Mouse (Mus musculus) ovary, adult 18-20 months (tissue): ENCODE results near the gene Gm13101.
"Not testable (repeated sequence)": the region's sequence is repeated elsewhere in the genome, so short reads cannot be mapped to it uniquely, and the experiment has no call there.

Source experiments
- DNase-seq: peaks from one replicate; pipeline ENCODE4 v3.0.0; 2022; ENCODE audit warnings: low spot score, mixed read lengths

Gene Gm13101

DNA sequence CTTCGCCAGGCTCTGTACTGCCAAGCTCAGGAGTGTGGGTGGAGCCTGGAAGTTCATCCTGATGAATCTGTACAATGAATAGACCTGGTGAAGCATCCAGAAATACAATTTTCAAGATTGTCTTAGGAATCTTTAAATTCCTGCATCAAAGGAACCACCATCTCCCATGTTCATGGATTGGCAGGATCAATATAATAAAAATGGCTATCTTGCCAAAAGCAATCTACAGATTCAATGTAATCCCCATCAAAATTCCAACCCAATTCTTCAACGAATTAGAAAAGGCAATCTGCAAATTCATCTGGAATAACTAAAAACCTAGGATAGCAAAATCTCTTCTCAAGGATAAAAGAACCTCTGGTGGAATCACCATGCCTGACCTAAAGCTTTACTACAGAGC is at the start of gene Gm13101:
Gm13101 (minus strand) TSS at position 101 of the 400 bp plus-strand sequence.
- not testable (repeated sequence) for DNase-seq

DNA sequence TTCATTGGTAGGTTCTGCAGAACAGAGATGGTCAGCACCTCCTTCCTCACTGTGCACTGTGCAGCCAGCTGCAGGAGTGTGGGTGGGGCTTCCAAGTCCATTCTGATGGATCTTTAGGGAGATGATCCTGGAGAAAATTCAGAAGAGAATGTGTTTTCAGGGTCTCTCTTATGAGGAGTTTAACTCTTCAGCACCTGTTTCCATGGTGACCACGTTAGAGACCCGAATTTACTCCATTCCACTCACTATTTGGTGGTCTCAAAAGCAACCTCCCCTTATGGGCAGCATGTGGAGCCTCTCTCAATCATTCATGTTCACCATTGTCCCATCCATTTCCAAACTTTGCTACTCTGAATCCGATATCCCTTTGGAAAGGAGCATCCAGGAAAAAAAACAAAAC is 27.5 kb upstream of the Gm13101 start, which contains the start of gene Pramef17:
Pramef17 (minus strand) TSS at position 101 of the 400 bp plus-strand sequence.
- DNase-seq, result not testable (repeated sequence)

DNA sequence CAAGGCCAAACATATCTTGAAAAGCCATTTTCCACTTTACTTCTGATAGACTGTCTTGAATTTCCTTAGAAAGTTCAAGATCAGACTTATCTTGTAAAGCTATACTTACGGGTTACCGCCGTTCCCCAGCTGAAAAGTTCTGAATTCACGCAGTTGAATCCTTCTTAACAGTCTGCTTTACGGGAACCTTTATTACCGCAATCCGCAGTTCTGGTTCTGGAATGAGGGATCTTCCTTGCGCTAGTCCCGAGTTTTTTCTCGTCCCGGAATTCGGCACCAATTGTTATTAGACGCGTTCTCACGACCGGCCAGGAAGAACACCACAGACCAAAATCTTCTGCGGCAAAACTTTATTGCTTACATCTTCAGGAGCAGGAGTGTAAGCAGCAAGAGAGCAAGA is 21.4 kb upstream of the Gm13101 start:
- peak; percentile 58 for DNase-seq

DNA sequence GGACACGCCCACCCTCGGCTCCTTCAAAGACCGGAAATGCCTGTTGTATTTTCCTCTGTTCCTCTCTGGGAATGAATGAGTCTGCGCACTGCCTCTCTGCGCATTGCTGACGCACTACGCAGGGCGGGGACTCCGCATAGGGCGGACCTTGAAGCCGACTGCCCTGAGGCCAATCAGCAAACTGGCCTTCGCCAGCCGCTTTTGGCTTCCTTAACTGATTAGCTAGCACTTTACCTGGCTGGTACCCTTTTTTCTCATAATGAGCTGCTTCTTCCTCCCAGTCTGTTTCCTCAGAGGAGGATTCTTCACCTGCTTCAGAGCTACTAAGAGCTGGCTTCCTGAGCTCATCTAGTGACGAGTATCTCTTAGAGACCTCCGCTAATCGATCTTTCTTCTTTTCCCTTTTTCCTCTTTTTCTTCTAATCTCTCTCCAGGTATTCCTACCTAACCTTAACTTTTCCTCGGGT is 20.8 kb upstream of the Gm13101 start:
- peak; percentile 37 for DNase-seq

DNA sequence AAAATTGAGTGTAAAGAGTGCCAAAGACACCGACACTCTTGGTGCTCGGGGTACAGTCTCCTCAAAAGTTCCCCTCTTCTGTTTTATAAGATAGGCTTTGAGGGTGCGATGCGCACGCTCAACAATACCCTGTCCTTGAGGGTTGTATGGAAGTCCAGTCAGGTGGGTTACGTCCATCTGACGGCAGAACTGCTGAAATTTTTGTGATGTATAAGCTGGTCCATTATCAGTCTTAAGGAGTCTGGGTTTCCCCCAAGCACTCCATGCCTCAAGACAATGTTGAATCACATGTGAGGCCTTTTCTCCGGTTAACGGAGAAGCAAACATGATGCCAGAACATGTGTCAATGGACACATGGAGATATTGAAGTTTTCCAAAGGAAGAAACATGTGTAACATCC is 19.0 kb upstream of the Gm13101 start:
- peak; percentile 21 for DNase-seq

DNA sequence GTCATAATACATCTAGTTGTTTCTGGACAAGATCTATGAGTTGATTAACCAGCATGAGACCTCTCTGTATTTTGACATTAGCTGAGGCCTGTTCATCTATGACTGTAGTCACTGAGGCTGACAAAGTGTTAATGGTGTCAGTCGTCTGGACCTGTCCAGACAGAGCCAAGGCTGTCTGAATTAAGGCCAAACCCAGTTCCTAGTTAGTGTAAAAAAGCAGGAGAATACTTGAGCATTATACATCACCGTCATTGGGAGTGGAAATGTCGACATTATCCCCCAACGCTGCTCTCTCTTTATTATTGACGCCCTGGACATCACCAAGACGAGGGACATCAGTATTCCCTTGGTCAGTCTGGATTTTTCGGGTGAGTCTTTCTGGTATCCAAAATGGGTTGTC is 18.4 kb upstream of the Gm13101 start:
- peak; percentile 5 for DNase-seq

DNA sequence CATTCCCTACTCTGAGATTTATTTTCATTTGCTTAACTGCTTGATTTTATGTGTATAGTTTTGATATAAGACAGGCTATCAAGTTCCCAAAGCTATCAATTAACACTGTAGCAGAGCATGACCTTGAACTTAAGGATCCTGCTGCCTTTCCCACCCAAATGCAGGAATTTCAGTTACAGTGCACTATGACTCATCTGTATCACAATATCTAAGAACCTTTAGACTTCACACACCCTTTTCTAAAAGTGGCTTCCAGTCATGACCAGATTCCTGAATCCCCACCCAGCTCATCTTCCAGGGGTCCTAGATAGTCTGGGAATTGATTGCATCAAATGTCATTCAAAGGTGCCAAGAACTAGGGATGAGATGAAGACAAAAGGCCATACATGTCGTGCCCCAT is 16.7 kb upstream of the Gm13101 start:
- not testable (repeated sequence) for DNase-seq

DNA sequence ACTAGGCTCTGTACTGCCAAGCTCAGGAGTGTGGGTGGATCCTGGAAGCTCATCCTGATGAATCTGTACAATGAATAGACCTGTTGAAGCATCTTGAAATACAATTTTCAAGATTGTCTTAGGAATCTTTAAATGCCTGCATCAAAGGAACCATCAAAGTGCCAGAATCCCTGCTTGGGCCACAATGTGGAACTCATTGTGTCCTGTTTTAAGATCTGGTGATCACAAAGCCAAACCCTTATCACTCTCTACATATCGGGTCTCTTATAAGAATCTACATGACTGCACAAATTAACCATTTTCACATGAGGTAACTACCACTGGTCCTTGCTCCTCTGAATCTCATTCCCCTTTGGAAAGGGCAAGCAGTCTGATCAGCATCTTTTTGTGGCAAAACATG is 15.8 kb downstream of the Gm13101 start, which contains the start of gene Pramef25:
Pramef25 (minus strand) TSS at position 101 of the 400 bp plus-strand sequence.
- DNase-seq, result not testable (repeated sequence)
